Mouse (Mus musculus) neural tube, embryonic 13.5 days (tissue): Measurements from ENCODE around the gene Fmo2. TPM values are rescaled to one million over a fixed set of nuclear protein-coding genes. Genes with fewer than 3 reads are reported as not detected.
A peak's percentile ranks its signal among the peaks of the same experiment; 100 is the strongest.

Source experiments
- ATAC-seq: fragments of 200-750 bp; cut with Nextera tagmentation; 2 replicates; pipeline ENCODE4 v1.8.0; 2017; ENCODE audit warnings: low read depth, mild to moderate bottlenecking, moderate TSS enrichment, moderate library complexity
- H3K27ac ChIP-seq: fragments of 300-500 bp; sonication (generic); replicated peaks from 2 replicates; pipeline ENCODE4 v1.5.1; 2015; ENCODE audit warnings: moderate library complexity, mild to moderate bottlenecking, inconsistent platforms
- H3K27me3 ChIP-seq: fragments of 300-500 bp; sonication (generic); 2 replicates; pipeline ENCODE4 v1.6.1; 2015; ENCODE audit warnings: mild to moderate bottlenecking, inconsistent platforms
- H3K36me3 ChIP-seq: fragments of 300-500 bp; sonication (generic); 2 replicates; pipeline ENCODE4 v1.6.1; 2015; ENCODE audit warnings: mild to moderate bottlenecking, inconsistent platforms
- H3K4me1 ChIP-seq: fragments of 300-500 bp; sonication (generic); replicated peaks from 2 replicates; pipeline ENCODE4 v1.6.1; 2015; ENCODE audit warnings: inconsistent platforms
- H3K4me2 ChIP-seq: fragments of 300-500 bp; sonication (generic); 2 replicates; pipeline ENCODE4 v1.6.1; 2015; ENCODE audit warnings: inconsistent platforms, mild to moderate bottlenecking, moderate library complexity
- H3K4me3 ChIP-seq: fragments of 300-500 bp; sonication (generic); 2 replicates; pipeline ENCODE4 v1.5.1; 2015; ENCODE audit warnings: mild to moderate bottlenecking, inconsistent platforms
- H3K9ac ChIP-seq: fragments of 300-500 bp; sonication (generic); 2 replicates; pipeline ENCODE4 v1.6.1; 2015; ENCODE audit warnings: moderate library complexity, mild to moderate bottlenecking, inconsistent platforms
- H3K9me3 ChIP-seq: fragments of 300-500 bp; sonication (generic); 2 replicates; pipeline ENCODE4 v1.6.1; 2016; ENCODE audit warnings: inconsistent platforms
- WGBS: fragments of 180-500 bp; shearing (Covaris S2); methylation state at CpG from one replicate; pipeline ENCODE4 v1.1.7; 2015; 5-methylcytosine and 5-hydroxymethylcytosine counted together
- polyA plus RNA-seq: library from polyadenylated mRNA; unstranded; fragments of >200 nt; fragmentation: Nextera tagmentation; extraction: Ambion mirVana; gene quantifications from 2 replicates; pipeline ENCODE4 v1.2.1, GENCODE M21; 2015

The Fmo2 gene
- polyA plus RNA-seq, result 0.91 and 2.2 TPM in 2 replicates

DNA sequence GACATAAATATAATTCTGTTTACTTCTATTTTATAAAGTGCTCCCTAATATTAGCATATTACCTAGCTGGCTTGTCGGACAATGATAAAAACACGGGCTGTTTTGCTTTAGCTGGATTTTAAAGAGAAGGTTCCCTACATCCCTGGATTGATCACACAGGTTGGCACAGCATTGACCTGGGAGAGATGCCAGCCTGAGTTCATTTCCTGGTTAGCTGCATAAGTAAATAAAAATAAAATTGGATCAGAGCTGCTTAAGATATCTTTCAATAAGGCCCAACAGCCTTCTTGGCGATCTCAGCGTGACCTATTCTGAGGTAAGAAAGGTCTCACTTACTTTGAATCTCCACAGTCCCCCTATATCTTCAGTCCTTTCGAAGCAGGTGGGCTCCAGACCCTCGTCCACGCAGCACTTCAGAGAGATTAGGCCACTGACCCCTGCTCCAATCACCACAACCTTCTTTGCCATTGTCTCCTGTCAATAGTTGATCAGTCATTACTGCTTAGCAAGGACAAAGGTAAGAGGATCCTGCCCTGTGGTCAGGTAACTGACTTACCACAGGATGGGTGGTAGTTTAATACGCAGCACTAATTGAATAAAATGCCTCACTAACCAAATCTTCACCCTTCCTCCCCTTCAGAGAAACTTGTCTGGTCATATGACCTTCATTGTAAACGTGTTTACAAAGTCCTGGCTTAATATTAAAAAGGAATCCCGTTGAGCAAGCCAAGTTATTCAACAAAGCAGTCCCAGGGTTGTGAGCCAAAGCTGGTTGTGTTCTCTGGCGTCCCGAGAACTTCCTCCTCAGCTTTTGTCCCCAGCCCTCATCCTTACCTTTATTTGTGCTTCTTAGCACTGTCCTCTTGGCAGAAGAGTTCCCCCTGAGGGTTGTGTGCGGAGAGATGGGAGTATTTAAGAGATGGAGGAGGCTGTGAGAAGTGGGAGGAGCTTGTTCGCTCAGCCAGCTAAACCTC, at the start of gene Fmo2:
Gene Fmo2 (minus strand): TSS at position 889 of the 974 bp plus-strand sequence.
- H3K4me1 ChIP-seq, result no peaks in the 10 kb centered on the region
- no peak for ATAC-seq
- no peaks in the 10 kb centered on the region for H3K36me3 ChIP-seq
- no peak within 1 kb of the TSS for H3K27ac ChIP-seq
- H3K4me2 ChIP-seq, result no peak within 1 kb of the TSS
- no peaks in the 10 kb centered on the region for H3K27me3 ChIP-seq
- no peak within 1 kb of the TSS for H3K9ac ChIP-seq
- no peak within 1 kb of the TSS for H3K4me3 ChIP-seq
- no peaks in the 10 kb centered on the region for H3K9me3 ChIP-seq
- WGBS, result 79% methylated on average over 14 of the region's 14 CpGs

DNA sequence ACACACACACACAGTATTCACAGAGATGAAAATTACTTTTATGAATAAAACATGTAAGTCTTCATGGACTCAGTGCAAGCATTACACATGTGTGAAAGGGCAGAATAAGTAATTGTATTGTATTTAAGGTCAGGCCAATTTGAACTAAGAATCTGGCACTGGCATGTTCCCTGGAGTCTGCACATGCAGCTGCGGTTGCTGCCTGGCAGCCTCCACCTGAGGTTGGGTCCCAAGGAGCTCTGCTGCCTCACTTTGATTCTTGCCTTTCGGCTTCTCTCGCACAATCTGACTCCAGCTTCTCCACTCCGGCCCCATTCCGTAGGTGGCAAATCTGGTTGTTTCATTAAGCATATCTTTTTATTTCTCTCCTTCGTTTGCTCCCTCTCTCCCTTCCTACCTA, 49.4 kb upstream of the Fmo2 start:
- Histone ChIP-seq H3K4me2 (no peak overlapping the region), H3K27me3 (no peaks in the 10 kb centered on the region), H3K36me3 (no peaks in the 10 kb centered on the region), H3K4me3 (no peak overlapping the region), H3K9ac (no peak overlapping the region), H3K9me3 (no peaks in the 10 kb centered on the region), H3K27ac (no peak overlapping the region), H3K4me1 (peaks cover 11% of the 10 kb centered on the region)
- ATAC-seq, result no peak
- WGBS, result 84% methylated on average over 6 of the region's 6 CpGs

DNA sequence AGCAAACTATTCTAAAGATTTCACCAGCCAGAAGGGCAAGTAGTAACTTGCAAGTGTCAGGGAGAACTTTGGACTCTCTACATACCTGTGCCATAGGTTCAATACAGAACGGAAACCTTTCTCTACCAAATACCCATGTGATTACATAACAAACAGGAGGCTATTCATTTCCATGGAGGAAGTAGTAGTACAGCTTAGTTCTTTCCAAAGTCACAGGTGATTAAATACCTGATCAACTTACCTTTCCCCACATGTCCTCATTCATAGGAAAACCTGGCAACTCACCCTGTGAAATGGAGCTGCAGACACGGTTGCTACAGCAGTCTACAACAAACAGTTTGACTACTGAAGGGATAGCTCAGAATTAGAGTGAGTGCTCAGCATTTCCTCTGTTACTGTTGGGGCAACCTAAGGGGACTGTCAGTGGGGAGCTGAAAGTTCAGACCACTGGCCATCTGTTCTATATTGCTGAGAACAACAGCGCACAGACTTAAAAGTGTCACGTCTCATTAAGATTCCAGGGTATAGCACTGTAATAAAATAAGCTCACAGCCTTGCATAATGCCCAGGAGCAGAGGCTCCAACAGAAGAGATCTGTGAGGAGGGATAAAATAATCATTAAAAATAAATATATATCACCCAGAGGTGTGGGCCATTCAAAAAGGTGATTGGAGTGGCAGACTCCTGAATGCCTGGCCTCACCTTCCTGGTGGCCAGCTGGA, 48.5 kb upstream of the Fmo2 start:
- Histone ChIP-seq H3K4me1 (peaks cover 11% of the 10 kb centered on the region), H3K36me3 (no peaks in the 10 kb centered on the region), H3K9me3 (no peaks in the 10 kb centered on the region), H3K4me3 (no peak overlapping the region), H3K9ac (no peak overlapping the region), H3K27me3 (no peaks in the 10 kb centered on the region), H3K4me2 (no peak overlapping the region), H3K27ac (no peak overlapping the region)
- 60% methylated on average over 4 of the region's 4 CpGs for whole genome bisulfite sequencing
- 0 out of 2 replicates have a peak, but pooled peaks have one; percentile 47 for ATAC-seq

DNA sequence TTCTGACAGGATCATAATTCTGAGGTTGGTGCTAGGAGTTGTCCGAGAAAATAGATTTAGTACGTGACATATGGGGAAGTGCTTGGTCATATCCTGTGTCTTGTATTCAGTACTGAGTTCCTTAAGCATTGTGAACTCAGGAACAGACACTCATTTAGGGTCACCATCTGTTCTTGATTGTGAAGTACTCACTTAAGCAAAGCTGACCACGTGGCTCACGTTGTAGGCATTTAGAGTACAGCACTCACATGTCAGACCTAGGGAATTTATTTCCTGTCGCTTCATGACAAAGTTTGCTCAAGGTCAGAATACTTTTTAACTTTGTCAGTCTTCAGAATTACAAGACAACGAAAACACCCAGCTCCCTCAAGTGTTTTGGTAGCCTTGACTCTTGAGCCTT, 45.2 kb upstream of the Fmo2 start:
- Histone ChIP-seq H3K27ac (no peak overlapping the region), H3K4me1 (peaks cover 11% of the 10 kb centered on the region), H3K27me3 (no peaks in the 10 kb centered on the region), H3K4me3 (no peak overlapping the region), H3K36me3 (no peaks in the 10 kb centered on the region), H3K4me2 (no peak overlapping the region), H3K9me3 (no peaks in the 10 kb centered on the region), H3K9ac (no peak overlapping the region)
- no peak for ATAC-seq
- WGBS, result 68% methylated on average over 6 of the region's 6 CpGs

DNA sequence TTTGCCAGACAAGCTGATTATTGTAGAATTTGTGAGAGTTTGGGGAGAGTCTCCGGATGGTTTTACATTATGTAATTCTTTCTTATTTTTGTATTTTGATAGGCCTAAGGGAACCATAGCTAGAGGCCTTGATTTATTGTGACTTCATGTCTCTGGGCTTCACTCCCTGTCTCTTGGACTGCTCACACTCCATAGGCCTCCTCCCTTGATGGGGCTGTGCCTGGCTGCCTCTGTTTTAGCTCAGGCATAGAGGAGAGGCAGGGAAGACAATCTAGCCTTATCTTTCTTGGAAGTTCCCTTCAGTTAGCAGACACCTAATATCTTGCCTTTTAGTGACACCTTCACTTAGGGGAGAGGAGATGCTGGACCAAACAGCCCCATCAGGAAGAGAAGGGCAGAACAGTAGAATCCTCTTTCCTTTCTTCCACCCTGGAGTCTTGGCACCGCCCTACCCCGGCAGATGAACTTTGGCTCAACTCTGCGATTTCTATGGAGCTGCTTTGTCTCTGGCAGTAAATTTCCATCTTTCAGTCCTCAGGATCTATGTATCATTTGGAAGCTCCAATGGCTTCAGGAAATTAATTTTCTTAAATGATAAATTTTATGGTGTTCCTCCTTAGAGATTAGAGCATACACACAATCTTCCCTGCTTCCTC, 40.3 kb upstream of the Fmo2 start:
- Histone ChIP-seq H3K36me3 (no peaks in the 10 kb centered on the region), H3K9ac (no peak overlapping the region), H3K4me1 (no peaks in the 10 kb centered on the region), H3K4me3 (no peak overlapping the region), H3K27me3 (no peaks in the 10 kb centered on the region), H3K4me2 (no peak overlapping the region), H3K9me3 (no peaks in the 10 kb centered on the region), H3K27ac (no peak overlapping the region)
- no peak for ATAC-seq
- 81% methylated on average over 4 of the region's 4 CpGs for WGBS

DNA sequence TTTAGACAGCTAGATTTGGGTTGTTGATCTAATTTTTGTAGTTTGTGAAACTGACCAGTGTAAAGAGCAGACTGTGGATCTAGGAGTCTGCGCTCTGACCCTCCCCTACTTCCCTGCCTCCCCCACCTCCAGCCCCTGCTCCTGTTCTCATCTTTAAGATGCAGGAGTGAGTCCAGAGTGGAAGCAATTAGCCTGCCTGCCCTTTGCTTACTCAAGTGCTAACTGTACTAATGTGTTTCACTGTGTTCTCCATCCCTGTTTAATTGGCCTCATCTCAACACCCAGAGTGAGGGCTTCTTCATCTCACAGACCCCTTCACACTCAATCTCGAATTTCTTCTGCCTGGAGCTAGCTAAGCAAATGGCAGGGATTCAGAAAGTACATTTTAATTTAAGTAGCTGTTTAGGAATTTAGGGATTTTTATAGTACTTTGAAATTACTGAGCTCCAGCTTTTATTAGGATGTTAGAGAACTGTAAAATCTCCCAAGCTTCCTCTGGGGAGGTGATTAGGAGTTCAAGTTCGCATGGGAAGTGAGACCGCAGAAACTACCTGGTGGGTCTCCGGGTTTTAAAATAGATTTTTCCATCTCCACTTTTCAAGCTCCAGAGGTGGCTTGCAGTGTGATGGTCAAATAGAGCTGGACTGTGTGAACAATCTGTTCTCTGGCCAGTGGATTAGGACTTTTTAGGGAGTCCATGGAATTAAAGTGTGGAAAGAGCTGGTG, 39.6 kb upstream of the Fmo2 start:
- H3K4me3 ChIP-seq, result no peak overlapping the region
- 83% methylated on average over 5 of the region's 5 CpGs for WGBS
- H3K9ac ChIP-seq, result no peak overlapping the region
- no peaks in the 10 kb centered on the region for H3K36me3 ChIP-seq
- no peaks in the 10 kb centered on the region for H3K4me1 ChIP-seq
- no peaks in the 10 kb centered on the region for H3K27me3 ChIP-seq
- ATAC-seq, result no peak
- H3K9me3 ChIP-seq, result no peaks in the 10 kb centered on the region
- H3K27ac ChIP-seq, result no peak overlapping the region
- no peak overlapping the region for H3K4me2 ChIP-seq

DNA sequence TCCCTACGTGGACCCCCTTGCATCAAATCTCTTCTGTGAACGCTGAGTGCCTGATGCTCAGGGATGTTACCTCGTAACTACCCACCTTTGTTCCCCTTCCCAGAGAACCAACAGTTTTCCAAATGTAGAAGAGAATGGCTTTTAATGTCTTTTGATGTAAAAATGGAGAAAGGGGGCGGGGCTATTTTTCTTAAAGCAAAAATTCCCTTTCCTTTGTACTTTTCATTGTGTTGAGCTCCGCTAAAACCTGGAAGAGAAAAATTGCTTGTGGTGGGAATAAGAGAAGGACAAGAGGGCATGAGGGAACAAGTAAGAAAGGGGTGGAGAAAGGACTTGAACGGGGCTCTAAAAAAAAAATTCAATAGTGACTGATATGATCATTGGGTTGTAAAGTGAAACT, 38.9 kb upstream of the Fmo2 start, which contains the start of gene Fmo6:
Gene Fmo6 (minus strand): TSS at position 101 of the 400 bp plus-strand sequence.
- H3K27me3 ChIP-seq, result no peaks in the 10 kb centered on the region
- 88% methylated on average over 6 of the region's 6 CpGs for WGBS
- H3K36me3 ChIP-seq, result no peaks in the 10 kb centered on the region
- H3K4me1 ChIP-seq, result no peaks in the 10 kb centered on the region
- no peak within 1 kb of the TSS for H3K27ac ChIP-seq
- H3K9me3 ChIP-seq, result no peaks in the 10 kb centered on the region
- ATAC-seq, result no peak
- H3K9ac ChIP-seq, result no peak within 1 kb of the TSS
- H3K4me2 ChIP-seq, result no peak within 1 kb of the TSS
- no peak within 1 kb of the TSS for H3K4me3 ChIP-seq

DNA sequence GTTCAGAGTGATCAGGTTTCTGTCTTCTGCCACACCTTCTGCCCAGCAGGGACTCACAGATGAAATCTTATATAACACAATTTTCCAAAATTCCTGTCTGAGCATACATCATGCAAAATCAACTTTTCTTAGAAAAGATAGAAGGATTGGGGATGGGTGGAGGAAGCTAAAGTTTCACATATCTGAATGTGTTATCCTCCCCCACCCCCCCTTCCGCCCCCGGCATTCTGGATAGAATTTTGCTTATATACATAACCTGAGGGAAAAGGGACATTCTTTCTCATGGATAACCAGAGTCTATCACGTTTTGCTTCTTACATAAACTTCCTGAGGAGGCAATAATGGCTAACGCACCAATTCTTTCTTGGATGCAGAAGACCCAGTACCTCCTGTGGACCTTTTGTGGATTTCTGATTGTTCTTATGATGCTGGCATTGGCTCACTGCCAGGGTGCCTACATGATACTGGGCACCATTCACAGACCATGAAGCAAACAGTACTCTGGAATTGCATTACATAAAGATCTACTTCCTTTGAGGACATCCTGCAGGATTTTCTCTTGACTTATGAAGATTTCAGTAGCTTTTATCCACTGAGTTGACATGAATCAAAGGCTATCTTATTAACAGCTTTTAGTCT, 36.0 kb upstream of the Fmo2 start:
- no peaks in the 10 kb centered on the region for H3K27me3 ChIP-seq
- H3K9me3 ChIP-seq, result no peaks in the 10 kb centered on the region
- H3K36me3 ChIP-seq, result no peaks in the 10 kb centered on the region
- no peak overlapping the region for H3K9ac ChIP-seq
- H3K4me2 ChIP-seq, result no peak overlapping the region
- 75% methylated on average over 4 of the region's 4 CpGs for WGBS
- H3K4me1 ChIP-seq, result no peaks in the 10 kb centered on the region
- H3K4me3 ChIP-seq, result no peak overlapping the region
- H3K27ac ChIP-seq, result no peak overlapping the region
- no peak for ATAC-seq

DNA sequence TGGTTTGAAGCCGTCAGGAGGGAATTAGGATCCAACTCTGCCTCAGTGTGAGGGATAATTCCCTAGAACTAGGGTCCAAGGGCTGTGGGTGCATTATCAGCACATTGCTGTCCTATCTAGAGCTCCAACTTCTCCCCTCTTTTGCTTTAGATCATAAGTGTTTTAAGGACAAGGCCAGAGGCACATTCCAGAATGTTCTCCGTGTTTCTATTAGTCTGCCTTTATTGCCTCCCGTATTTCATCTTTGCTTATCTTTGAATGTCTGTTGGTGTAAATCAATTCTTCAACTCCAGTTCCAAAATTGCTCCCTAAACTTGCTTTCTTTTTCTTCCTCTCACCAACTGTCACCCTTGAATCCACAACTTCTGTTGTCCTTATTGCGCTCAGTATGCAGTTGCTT, 33.9 kb upstream of the Fmo2 start:
- Histone ChIP-seq H3K4me1 (no peaks in the 10 kb centered on the region), H3K9ac (no peak overlapping the region), H3K27ac (no peak overlapping the region), H3K4me3 (no peak overlapping the region), H3K4me2 (no peak overlapping the region), H3K36me3 (no peaks in the 10 kb centered on the region), H3K27me3 (no peaks in the 10 kb centered on the region), H3K9me3 (no peaks in the 10 kb centered on the region)
- no peak for ATAC-seq
- 88% methylated on average over 4 of the region's 4 CpGs for WGBS

DNA sequence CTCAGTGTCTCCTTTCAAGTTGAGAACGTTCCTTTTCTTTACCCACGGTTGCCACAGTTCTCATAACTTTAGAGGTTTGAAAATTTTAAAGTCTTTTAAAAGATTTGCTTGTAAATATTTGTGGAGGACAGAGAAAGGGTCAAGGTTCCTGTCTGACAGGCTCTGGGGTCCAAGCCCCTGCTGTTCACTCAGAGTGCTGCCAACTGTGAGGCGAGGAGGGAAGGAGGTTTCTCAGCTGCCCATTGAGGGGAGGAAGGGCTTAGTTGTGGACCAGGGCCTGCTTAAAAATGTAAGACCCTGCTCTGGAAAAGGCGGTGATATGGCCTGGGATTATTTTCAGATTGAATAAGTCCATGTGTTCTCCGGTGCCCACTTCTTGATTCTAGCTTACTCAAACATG, 33.4 kb upstream of the Fmo2 start:
- Histone ChIP-seq H3K27me3 (no peaks in the 10 kb centered on the region), H3K9me3 (no peaks in the 10 kb centered on the region), H3K9ac (no peak overlapping the region), H3K4me2 (no peak overlapping the region), H3K36me3 (no peaks in the 10 kb centered on the region), H3K27ac (no peak overlapping the region), H3K4me3 (no peak overlapping the region), H3K4me1 (no peaks in the 10 kb centered on the region)
- 84% methylated on average over 5 of the region's 5 CpGs for WGBS
- no peak for ATAC-seq

DNA sequence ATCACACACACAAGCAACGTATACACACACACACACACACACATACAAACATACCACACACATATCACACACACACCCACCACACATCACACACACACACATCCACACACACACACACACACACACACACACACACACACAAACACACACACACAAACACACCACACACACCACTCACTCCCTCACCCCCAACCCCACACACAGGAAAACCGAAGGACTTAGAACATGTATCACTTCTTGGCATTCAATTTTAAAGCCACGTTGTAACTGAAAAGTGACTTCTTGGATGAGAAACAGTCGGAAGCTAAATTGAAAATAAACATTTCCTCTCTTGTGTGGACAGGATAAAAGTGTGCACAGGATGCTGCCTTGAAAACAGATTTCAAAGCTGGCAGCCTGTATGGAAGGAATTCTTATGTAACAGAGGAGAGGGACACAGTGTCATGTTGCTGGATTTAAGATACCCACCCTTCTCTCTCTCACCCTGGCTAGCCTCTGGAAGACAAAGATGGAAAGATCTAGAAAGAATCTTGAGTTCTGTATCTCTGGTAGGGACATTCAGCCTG, 32.9 kb upstream of the Fmo2 start:
- no peak for ATAC-seq
- WGBS, result 84% methylated on average over 4 of the region's 4 CpGs
- Histone ChIP-seq H3K27me3 (no peaks in the 10 kb centered on the region), H3K9ac (no peak overlapping the region), H3K4me2 (no peak overlapping the region), H3K4me1 (no peaks in the 10 kb centered on the region), H3K27ac (no peak overlapping the region), H3K9me3 (no peaks in the 10 kb centered on the region), H3K36me3 (no peaks in the 10 kb centered on the region), H3K4me3 (no peak overlapping the region)
